Mouse (Mus musculus): ENCODE results near the gene Prg3. TPM values are rescaled to one million over a fixed set of nuclear protein-coding genes. Genes with fewer than 3 reads are reported as not detected.

Gene Prg3
- total RNA-seq, 2 experiments from 2014 or later = not detected

DNA sequence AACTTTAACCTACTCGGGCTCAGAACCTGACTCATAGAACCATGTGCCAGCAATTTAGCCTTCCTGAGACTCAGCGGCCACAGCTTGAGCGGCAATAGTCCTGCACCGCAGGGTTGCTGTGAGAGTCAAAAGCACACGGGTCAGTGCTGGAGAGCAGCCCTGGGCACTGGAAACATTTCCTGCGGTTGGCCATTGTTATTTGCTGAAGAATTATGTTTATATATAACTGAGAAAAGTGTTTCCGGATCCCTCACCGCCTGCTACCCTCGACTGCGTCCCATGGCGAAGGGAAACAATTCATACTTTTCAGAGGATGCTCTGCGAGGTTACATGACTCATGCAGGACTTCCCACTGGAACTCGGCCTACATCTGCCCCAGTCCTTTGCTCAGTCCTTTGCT is 13.5 kb downstream of the Prg3 start:
- intact Hi-C loops (cut with DNase I) = no loop called here
- TF ChIP-seq CTCF (IDR thresholded peaks at IDR 0.05) = no peak
- Histone ChIP-seq H3K4me3 (no peak overlapping the region), H3K27ac (no peak overlapping the region)
- no peak for DNase-seq (ENCODE audit: extremely low spot score in 1 of 2, low spot score in 2 of 2)

GRCm38 (mm10) chr2:85002575-85002974 is 14.6 kb downstream of the Prg3 start:
- TF ChIP-seq CTCF (IDR thresholded peaks at IDR 0.05) = no peak
- no peak overlapping the region for H3K27ac ChIP-seq
- intact Hi-C loops (cut with DNase I) = no loop called here
- H3K4me3 ChIP-seq = no peak overlapping the region
- DNase-seq (ENCODE audit: extremely low spot score in 1 of 2, low spot score in 2 of 2) = no peak

- H3K4me3 ChIP-seq = no peak overlapping the region
- no peak for TF ChIP-seq CTCF (IDR thresholded peaks at IDR 0.05)
- H3K27ac ChIP-seq = peak overlapping the region; percentile 67
- intact Hi-C loops (cut with DNase I) = no loop called here
- DNase-seq (ENCODE audit: extremely low spot score in 1 of 2, low spot score in 2 of 2) = peak; percentile 18 to 28
These were observed 16.3 kb downstream of the Prg3 start for GRCm38 (mm10) chr2:85004341-85004740.

GRCm38 (mm10) chr2:85006600-85006999 is 18.6 kb downstream of the Prg3 start:
- no peak for DNase-seq (ENCODE audit: extremely low spot score in 1 of 2, low spot score in 2 of 2)
- intact Hi-C loops (cut with DNase I) = no loop called here
- Histone ChIP-seq H3K4me3 (no peak overlapping the region), H3K27ac (no peak overlapping the region)
- no peak for TF ChIP-seq CTCF (IDR thresholded peaks at IDR 0.05)

DNA sequence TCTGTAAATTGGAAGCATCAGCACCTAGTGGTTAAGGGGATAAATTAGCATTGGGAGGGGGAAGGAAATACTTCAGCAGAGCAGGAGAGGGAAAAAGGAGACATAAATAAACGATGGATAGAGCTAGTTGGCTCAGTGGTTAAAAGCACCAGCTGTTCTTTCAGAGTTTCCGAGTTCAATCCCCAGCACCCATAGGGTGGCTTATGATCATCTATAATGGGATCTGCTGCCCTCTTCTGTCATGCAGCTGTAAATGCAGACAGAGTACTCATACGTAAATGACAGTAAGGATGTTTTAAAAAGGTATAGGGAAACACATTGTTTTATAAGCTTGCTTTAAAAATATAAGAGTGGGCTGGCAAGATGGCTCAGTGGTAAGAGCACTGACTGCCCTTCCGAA is 19.7 kb downstream of the Prg3 start:
- no peak for DNase-seq (ENCODE audit: extremely low spot score in 1 of 2, low spot score in 2 of 2)
- intact Hi-C loops (cut with DNase I) = loop anchor here (1.0 kb wide), 1 partner anchor 51 kb away; no protein-coding TSS in a partner anchor
- TF ChIP-seq CTCF (IDR thresholded peaks at IDR 0.05) = peak; percentile 79
- Histone ChIP-seq H3K27ac (no peak overlapping the region), H3K4me3 (no peak overlapping the region)

DNA sequence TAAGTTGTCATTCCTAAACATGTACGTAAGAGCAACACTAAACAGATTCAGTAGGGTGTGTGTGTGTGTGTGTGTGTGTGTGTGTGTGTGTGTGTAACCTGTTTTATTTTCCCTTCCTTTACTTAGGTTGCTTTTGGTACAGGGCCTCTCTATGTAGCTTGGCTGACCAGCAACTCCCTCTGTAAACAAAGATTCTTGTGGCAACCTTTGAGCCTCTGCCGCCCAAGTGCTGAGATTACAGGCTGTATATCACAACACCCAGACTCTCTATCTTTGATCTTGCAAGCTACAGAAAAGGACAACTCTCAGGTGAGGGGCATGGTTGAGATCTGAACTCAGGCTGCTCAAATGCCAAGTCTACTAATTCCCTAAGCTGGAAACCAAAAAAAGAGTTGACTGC is 21.2 kb downstream of the Prg3 start:
- H3K27ac ChIP-seq = no peak overlapping the region
- H3K4me3 ChIP-seq = no peak overlapping the region
- no peak for DNase-seq (ENCODE audit: extremely low spot score in 1 of 2, low spot score in 2 of 2)
- no peak for TF ChIP-seq CTCF (IDR thresholded peaks at IDR 0.05)
- intact Hi-C loops (cut with DNase I) = no loop called here

GRCm38 (mm10) chr2:85011906-85012604 is 24.0 kb downstream of the Prg3 start:
- TF ChIP-seq CTCF (IDR thresholded peaks at IDR 0.05) = no peak
- no peak overlapping the region for H3K4me3 ChIP-seq
- H3K27ac ChIP-seq = no peak overlapping the region
- DNase-seq (ENCODE audit: extremely low spot score in 1 of 2, low spot score in 2 of 2) = no peak
- intact Hi-C loops (cut with DNase I) = loop anchor here (2.0 to 5.0 kb wide), 3 partner anchors 121 to 181 kb away; no protein-coding TSS in a partner anchor

DNA sequence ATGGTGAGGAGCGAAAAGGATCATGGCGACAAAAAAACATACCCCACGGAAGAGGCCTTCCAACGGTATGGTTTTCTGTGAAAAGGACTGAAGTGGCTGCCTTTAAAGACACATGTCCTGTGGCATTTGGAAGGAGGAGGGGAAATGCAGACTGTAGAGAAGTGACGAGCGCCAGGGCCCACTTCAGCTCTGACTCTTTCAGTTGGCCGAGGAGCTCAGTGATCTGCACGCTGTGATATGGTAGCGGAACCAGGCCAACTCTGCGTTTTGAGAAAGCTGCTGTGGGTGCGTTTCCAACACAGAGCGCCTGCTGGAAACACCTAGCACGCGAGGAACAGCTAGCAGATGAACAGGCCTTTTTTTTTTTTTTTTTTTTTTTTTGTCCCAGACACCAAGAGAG is 24.7 kb downstream of the Prg3 start:
- intact Hi-C loops (cut with DNase I) = loop anchor here (2.0 to 5.0 kb wide), 2 partner anchors 165 to 182 kb away; no protein-coding TSS in a partner anchor
- no peak for DNase-seq (ENCODE audit: extremely low spot score in 1 of 2, low spot score in 2 of 2)
- TF ChIP-seq CTCF (IDR thresholded peaks at IDR 0.05) = no peak
- Histone ChIP-seq H3K27ac (no peak overlapping the region), H3K4me3 (no peak overlapping the region)

DNA sequence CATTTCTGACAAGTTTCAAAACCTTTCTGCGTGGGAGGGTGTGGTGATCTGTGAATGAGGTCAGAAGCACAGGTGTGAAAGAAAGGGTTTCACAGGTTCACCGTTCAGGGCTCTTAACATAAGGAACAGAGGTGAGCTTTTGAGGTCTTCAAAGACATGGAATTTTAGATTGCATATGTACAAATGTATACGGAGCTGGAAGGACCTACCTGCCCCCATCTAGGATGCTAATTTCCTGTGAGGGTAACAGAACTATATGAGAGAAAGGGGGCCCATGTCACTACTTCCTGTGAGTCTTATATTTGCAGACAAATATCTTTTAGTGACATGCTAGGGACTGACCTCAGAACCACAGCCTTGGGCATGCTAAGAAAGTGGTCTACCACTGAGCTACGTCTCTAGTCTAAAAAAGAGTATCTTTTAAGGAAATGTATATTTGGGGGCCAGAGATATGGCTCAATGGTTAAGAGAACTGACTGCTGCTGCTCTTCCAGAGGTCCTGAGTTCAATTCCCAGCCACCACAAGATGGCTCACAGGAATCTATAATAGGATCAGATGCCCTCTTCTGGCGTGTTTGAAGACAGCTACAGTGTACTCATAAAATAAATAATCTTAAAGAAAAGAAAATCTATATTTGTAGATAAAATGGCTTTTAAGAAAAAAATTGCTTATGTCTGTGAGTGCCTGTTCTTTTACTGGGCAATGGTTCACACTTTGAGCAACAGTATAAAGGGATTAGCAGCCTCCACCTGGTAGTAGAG is 26.0 kb downstream of the Prg3 start:
- intact Hi-C loops (cut with DNase I) = loop anchor here (2.0 to 5.0 kb wide), 2 partner anchors 167 to 183 kb away; no protein-coding TSS in a partner anchor
- Histone ChIP-seq H3K4me3 (no peak overlapping the region), H3K27ac (no peak overlapping the region)
- peak; percentile 21 for TF ChIP-seq CTCF (IDR thresholded peaks at IDR 0.05)
- DNase-seq (ENCODE audit: extremely low spot score in 1 of 2, low spot score in 2 of 2) = no peak

DNA sequence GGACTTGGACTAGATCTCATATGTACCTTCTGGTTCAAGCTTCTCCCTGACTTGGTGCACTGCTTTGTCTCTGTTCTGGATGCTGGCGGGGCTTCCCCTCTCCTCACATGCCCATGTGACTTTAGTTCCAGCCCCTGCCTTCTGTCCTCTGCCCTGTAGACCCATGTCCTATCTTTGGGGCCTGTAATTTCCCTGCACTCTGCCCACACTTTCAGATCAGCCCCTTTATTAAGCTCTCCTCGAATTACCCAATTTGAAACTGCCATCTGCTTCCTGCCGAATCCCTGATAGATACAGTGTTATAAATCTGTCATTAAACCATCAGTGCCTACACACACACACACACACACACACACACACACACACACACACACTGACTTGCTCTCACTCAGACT is 26.6 kb downstream of the Prg3 start:
- TF ChIP-seq CTCF (IDR thresholded peaks at IDR 0.05) = no peak
- no peak overlapping the region for H3K4me3 ChIP-seq
- no peak for DNase-seq (ENCODE audit: extremely low spot score in 1 of 2, low spot score in 2 of 2)
- intact Hi-C loops (cut with DNase I) = loop anchor here (5.0 kb wide), 1 partner anchor 167 kb away; no protein-coding TSS in a partner anchor
- H3K27ac ChIP-seq = no peak overlapping the region

- Histone ChIP-seq H3K27ac (no peak overlapping the region), H3K4me3 (no peak overlapping the region)
- no peak for DNase-seq (ENCODE audit: extremely low spot score in 1 of 2, low spot score in 2 of 2)
- peak; percentile 72 for TF ChIP-seq CTCF (IDR thresholded peaks at IDR 0.05)
- intact Hi-C loops (cut with DNase I) = loop anchor here (5.0 kb wide), 3 partner anchors 225 to 1440 kb away; no protein-coding TSS in a partner anchor
These were observed 34.0 kb downstream of the Prg3 start for GRCm38 (mm10) chr2:85022043-85022442.

DNA sequence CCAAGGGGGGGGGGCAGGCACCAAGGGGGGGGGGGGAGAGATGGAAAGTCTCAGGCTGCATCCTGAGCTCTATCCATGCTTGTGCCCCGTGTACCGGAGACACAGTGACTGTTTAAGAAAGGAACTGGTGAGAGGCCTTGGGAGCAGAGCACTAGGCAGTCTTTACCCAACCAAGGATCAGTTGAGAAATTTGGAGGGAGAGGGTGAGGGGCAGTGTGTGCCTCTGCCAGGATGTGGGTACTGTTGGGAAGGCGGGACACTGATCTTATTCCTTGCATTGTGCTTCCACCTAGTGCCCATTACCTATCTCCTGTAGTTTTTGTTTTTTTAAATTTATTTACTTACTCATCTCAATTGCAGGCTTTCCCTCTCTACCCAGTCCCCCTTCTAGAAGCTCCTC is 38.2 kb downstream of the Prg3 start:
- Histone ChIP-seq H3K27ac (no peak overlapping the region), H3K4me3 (no peak overlapping the region)
- TF ChIP-seq CTCF (IDR thresholded peaks at IDR 0.05) = no peak
- intact Hi-C loops (cut with DNase I) = no loop called here
- no peak for DNase-seq (ENCODE audit: extremely low spot score in 1 of 2, low spot score in 2 of 2)
